Mouse (Mus musculus): ENCODE measurements at regions not wholly inside any gene's neighbourhood (a gene's known extent, or its start where the extent isn't known, plus 50 kb on each side); places are given as distances from the start of the nearest gene placed in this dataset.

GRCm38 (mm10) chr9:61827721-61828120, 86.6 kb downstream of the Rplp1 start:
- TF ChIP-seq ZNF384 (IDR thresholded peaks at IDR 0.05; ENCODE audit: low read depth, low read length): no peak
- no peaks in the 10 kb centered on the region for H3K4me1 ChIP-seq (ENCODE audit: control insufficient read depth in 2 of 2, insufficient read depth in 2 of 2, low read length in 2 of 2, poor library complexity in 1 of 2)
- no peak overlapping the region for H3K4me3 ChIP-seq (ENCODE audit: insufficient read depth in 1 of 2, low read depth in 1 of 2, low read length in 2 of 2, poor library complexity in 1 of 2, severe bottlenecking in 1 of 2)
- no peak overlapping the region for H3K27ac ChIP-seq (ENCODE audit: insufficient read depth, low read depth, low read length, poor library complexity, severe bottlenecking)
- H3K9me3 ChIP-seq (ENCODE audit: control insufficient read depth, insufficient read depth, low read depth, low read length): no peaks in the 10 kb centered on the region
- no peak for DNase-seq (ENCODE audit: low read depth, low spot score)
- H3K9ac ChIP-seq (ENCODE audit: insufficient read depth, low read depth, low read length, poor library complexity, severe bottlenecking): no peak overlapping the region
- H3K36me3 ChIP-seq (ENCODE audit: control insufficient read depth, insufficient read depth, low read length, poor library complexity, severe bottlenecking): no peaks in the 10 kb centered on the region
- in situ Hi-C loops (cut with MboI; ENCODE audit: low sequenced_read_pairs in 2 of 2, unreplicated experiment in 2 of 2): no loop called here

- Histone ChIP-seq H3K9me3 (ENCODE audit: control insufficient read depth, insufficient read depth, low read depth, low read length) (no peaks in the 10 kb centered on the region), H3K27ac (ENCODE audit: insufficient read depth, low read depth, low read length, poor library complexity, severe bottlenecking) (no peak overlapping the region), H3K36me3 (ENCODE audit: control insufficient read depth, insufficient read depth, low read length, poor library complexity, severe bottlenecking) (no peaks in the 10 kb centered on the region), H3K4me1 (ENCODE audit: control insufficient read depth in 2 of 2, insufficient read depth in 2 of 2, low read length in 2 of 2, poor library complexity in 1 of 2) (no peaks in the 10 kb centered on the region), H3K9ac (ENCODE audit: insufficient read depth, low read depth, low read length, poor library complexity, severe bottlenecking) (no peak overlapping the region), H3K4me3 (ENCODE audit: insufficient read depth in 1 of 2, low read depth in 1 of 2, low read length in 2 of 2, poor library complexity in 1 of 2, severe bottlenecking in 1 of 2) (no peak overlapping the region)
- in situ Hi-C loops (cut with MboI; ENCODE audit: low sequenced_read_pairs in 2 of 2, unreplicated experiment in 2 of 2): no loop called here
- TF ChIP-seq MAFK (IDR thresholded peaks at IDR 0.05; ENCODE audit: insufficient read depth, low read depth, low read length): no peak
- no peak for TF ChIP-seq CHD2 (IDR thresholded peaks at IDR 0.05; ENCODE audit: low read depth, low read length)
- no peak for TF ChIP-seq ZC3H11A (IDR thresholded peaks at IDR 0.05; ENCODE audit: borderline replicate concordance, low read depth, low read length)
- no peak for TF ChIP-seq ZNF384 (IDR thresholded peaks at IDR 0.05; ENCODE audit: low read depth, low read length)
- DNase-seq (ENCODE audit: low read depth, low spot score): no peak
These were observed 87.3 kb downstream of the Rplp1 start for GRCm38 (mm10) chr9:61827014-61827413.

GRCm38 (mm10) chr9:61826415-61826814, 87.9 kb downstream of the Rplp1 start:
- no peak for DNase-seq (ENCODE audit: low read depth, low spot score)
- no peak overlapping the region for H3K27ac ChIP-seq (ENCODE audit: insufficient read depth, low read depth, low read length, poor library complexity, severe bottlenecking)
- no peak overlapping the region for H3K9ac ChIP-seq (ENCODE audit: insufficient read depth, low read depth, low read length, poor library complexity, severe bottlenecking)
- H3K36me3 ChIP-seq (ENCODE audit: control insufficient read depth, insufficient read depth, low read length, poor library complexity, severe bottlenecking): no peaks in the 10 kb centered on the region
- no peak overlapping the region for H3K4me3 ChIP-seq (ENCODE audit: insufficient read depth in 1 of 2, low read depth in 1 of 2, low read length in 2 of 2, poor library complexity in 1 of 2, severe bottlenecking in 1 of 2)
- no peaks in the 10 kb centered on the region for H3K4me1 ChIP-seq (ENCODE audit: control insufficient read depth in 2 of 2, insufficient read depth in 2 of 2, low read length in 2 of 2, poor library complexity in 1 of 2)
- no peaks in the 10 kb centered on the region for H3K9me3 ChIP-seq (ENCODE audit: control insufficient read depth, insufficient read depth, low read depth, low read length)
- TF ChIP-seq CHD2 (IDR thresholded peaks at IDR 0.05; ENCODE audit: low read depth, low read length): no peak
- no peak for TF ChIP-seq HCFC1 (IDR thresholded peaks at IDR 0.05; ENCODE audit: borderline replicate concordance, insufficient read depth, low read length)
- TF ChIP-seq ZNF384 (IDR thresholded peaks at IDR 0.05; ENCODE audit: low read depth, low read length): no peak
- TF ChIP-seq MAFK (IDR thresholded peaks at IDR 0.05; ENCODE audit: insufficient read depth, low read depth, low read length): no peak
- no peak for TF ChIP-seq ZC3H11A (IDR thresholded peaks at IDR 0.05; ENCODE audit: borderline replicate concordance, low read depth, low read length)
- in situ Hi-C loops (cut with MboI; ENCODE audit: low sequenced_read_pairs in 2 of 2, unreplicated experiment in 2 of 2): no loop called here

- no peak for TF ChIP-seq MAFK (IDR thresholded peaks at IDR 0.05; ENCODE audit: insufficient read depth, low read depth, low read length)
- no peak for TF ChIP-seq CHD2 (IDR thresholded peaks at IDR 0.05; ENCODE audit: low read depth, low read length)
- no peak for TF ChIP-seq ZC3H11A (IDR thresholded peaks at IDR 0.05; ENCODE audit: borderline replicate concordance, low read depth, low read length)
- TF ChIP-seq HCFC1 (IDR thresholded peaks at IDR 0.05; ENCODE audit: borderline replicate concordance, insufficient read depth, low read length): no peak
- no peak for TF ChIP-seq ZNF384 (IDR thresholded peaks at IDR 0.05; ENCODE audit: low read depth, low read length)
- Histone ChIP-seq H3K27ac (ENCODE audit: insufficient read depth, low read depth, low read length, poor library complexity, severe bottlenecking) (no peak overlapping the region), H3K4me3 (ENCODE audit: insufficient read depth in 1 of 2, low read depth in 1 of 2, low read length in 2 of 2, poor library complexity in 1 of 2, severe bottlenecking in 1 of 2) (no peak overlapping the region), H3K36me3 (ENCODE audit: control insufficient read depth, insufficient read depth, low read length, poor library complexity, severe bottlenecking) (no peaks in the 10 kb centered on the region), H3K9me3 (ENCODE audit: control insufficient read depth, insufficient read depth, low read depth, low read length) (no peaks in the 10 kb centered on the region), H3K9ac (ENCODE audit: insufficient read depth, low read depth, low read length, poor library complexity, severe bottlenecking) (no peak overlapping the region), H3K4me1 (ENCODE audit: control insufficient read depth in 2 of 2, insufficient read depth in 2 of 2, low read length in 2 of 2, poor library complexity in 1 of 2) (no peaks in the 10 kb centered on the region)
- in situ Hi-C loops (cut with MboI; ENCODE audit: low sequenced_read_pairs in 2 of 2, unreplicated experiment in 2 of 2): no loop called here
- DNase-seq (ENCODE audit: low read depth, low spot score): no peak
These were observed 88.5 kb downstream of the Rplp1 start for GRCm38 (mm10) chr9:61825804-61826203.

- no peak overlapping the region for H3K9ac ChIP-seq (ENCODE audit: insufficient read depth, low read depth, low read length, poor library complexity, severe bottlenecking)
- H3K9me3 ChIP-seq (ENCODE audit: control insufficient read depth, insufficient read depth, low read depth, low read length): no peaks in the 10 kb centered on the region
- no peak for TF ChIP-seq ZC3H11A (IDR thresholded peaks at IDR 0.05; ENCODE audit: borderline replicate concordance, low read depth, low read length)
- TF ChIP-seq ZNF384 (IDR thresholded peaks at IDR 0.05; ENCODE audit: low read depth, low read length): no peak
- no peak for TF ChIP-seq CHD2 (IDR thresholded peaks at IDR 0.05; ENCODE audit: low read depth, low read length)
- no peak overlapping the region for H3K4me3 ChIP-seq (ENCODE audit: insufficient read depth in 1 of 2, low read depth in 1 of 2, low read length in 2 of 2, poor library complexity in 1 of 2, severe bottlenecking in 1 of 2)
- no peak for DNase-seq (ENCODE audit: low read depth, low spot score)
- in situ Hi-C loops (cut with MboI; ENCODE audit: low sequenced_read_pairs in 2 of 2, unreplicated experiment in 2 of 2): no loop called here
- H3K36me3 ChIP-seq (ENCODE audit: control insufficient read depth, insufficient read depth, low read length, poor library complexity, severe bottlenecking): no peaks in the 10 kb centered on the region
- no peak overlapping the region for H3K27ac ChIP-seq (ENCODE audit: insufficient read depth, low read depth, low read length, poor library complexity, severe bottlenecking)
- no peaks in the 10 kb centered on the region for H3K4me1 ChIP-seq (ENCODE audit: control insufficient read depth in 2 of 2, insufficient read depth in 2 of 2, low read length in 2 of 2, poor library complexity in 1 of 2)
These were observed 94.5 kb downstream of the Rplp1 start for GRCm38 (mm10) chr9:61819836-61820235.
